Mouse (Mus musculus): ENCODE results near the gene Sox5. TPM values are rescaled to one million over a fixed set of nuclear protein-coding genes. Genes with fewer than 3 reads are reported as not detected.

The Sox5 gene
- polyA plus RNA-seq, 1 experiment from 2014 or later, result 14.1 TPM

DNA sequence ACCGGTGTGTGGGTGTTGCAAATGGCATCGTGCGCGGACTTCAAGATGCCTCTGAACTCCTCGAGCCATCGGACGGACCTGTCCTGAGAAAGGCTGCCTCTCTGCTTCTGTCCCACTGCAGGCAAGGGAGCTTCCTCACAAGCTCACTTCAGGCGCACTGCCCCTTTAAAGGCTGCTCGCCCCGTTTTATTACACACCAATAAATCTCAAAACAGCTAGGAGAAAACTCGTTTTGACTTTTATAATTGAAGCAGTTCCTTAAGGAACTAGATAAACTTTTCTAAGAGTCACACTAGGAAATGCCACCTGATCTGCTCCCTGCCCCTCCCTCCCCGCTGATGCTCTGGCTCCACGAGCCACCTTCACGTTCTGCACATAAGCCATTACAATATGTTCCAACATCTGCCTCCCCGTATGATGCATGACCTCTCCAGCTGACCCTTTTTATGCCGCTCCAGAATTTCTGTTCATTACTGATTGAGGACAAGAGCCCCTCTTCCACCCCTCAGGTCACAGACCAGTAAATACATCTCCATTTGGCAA, 863.3 kb downstream of the Sox5 start:
- WGBS, result 14% methylated on average over 16 of the region's 16 CpGs
- Histone ChIP-seq H3K27me3 (0 out of 2 replicates have a peak, but pooled peaks cover 9% of the 10 kb centered on the region), H3K4me3 (replicated peaks) (no peak overlapping the region), H3K9me3 (replicated peaks) (no peaks in the 10 kb centered on the region), H3K36me3 (no peaks in the 10 kb centered on the region), H3K4me2 (peak overlapping the region; percentile 27), H3K27ac (no peak overlapping the region), H3K4me1 (peaks cover 14% of the 10 kb centered on the region), H3K9ac (no peak overlapping the region)
- peak; percentile 54; the same call in 1 of the 2 replicates for ATAC-seq (replicated peaks; ENCODE audit: low FRiP score)

DNA sequence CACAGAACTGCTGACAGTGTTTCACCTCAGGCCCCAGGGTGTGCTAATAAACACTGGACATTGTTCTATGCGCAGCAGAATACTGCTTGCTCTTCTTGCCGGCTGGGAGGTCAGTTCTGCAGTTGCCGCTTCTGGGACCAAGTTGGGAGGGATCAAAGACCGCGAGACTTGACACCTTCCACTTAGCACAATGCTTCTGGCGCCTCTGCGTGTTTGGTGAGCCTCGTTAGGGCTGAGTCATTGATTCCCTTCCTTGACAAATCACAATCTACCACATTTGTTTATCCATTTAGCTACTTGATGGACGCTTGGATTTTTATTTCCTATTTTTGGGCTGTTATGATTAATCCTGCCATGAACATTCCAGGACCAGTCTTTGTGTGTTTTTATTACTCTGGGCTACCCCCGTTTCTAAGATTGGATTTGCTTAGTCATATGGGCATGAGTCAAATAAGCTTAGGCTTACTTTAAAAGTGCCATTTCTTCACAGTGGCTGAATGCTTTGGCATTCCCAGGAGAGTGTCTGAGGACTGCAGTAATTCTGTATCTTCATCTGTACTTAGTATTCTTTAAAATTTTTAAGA, 865.5 kb downstream of the Sox5 start:
- no peak overlapping the region for H3K4me2 ChIP-seq
- WGBS, result 41% methylated on average over 10 of the region's 10 CpGs
- no peak overlapping the region for H3K27ac ChIP-seq
- ATAC-seq (replicated peaks; ENCODE audit: low FRiP score), result 0 out of 2 replicates have a peak, but pooled peaks have one; percentile 30
- H3K9ac ChIP-seq, result no peak overlapping the region
- H3K9me3 ChIP-seq (replicated peaks), result no peaks in the 10 kb centered on the region
- peaks cover 11% of the 10 kb centered on the region for H3K4me1 ChIP-seq
- H3K36me3 ChIP-seq, result no peaks in the 10 kb centered on the region
- H3K4me3 ChIP-seq (replicated peaks), result no peak overlapping the region
- 0 out of 2 replicates have a peak, but pooled peaks cover 5% of the 10 kb centered on the region for H3K27me3 ChIP-seq

- Histone ChIP-seq H3K9me3 (replicated peaks) (no peaks in the 10 kb centered on the region), H3K4me2 (no peak overlapping the region), H3K36me3 (no peaks in the 10 kb centered on the region), H3K27ac (no peak overlapping the region), H3K4me3 (replicated peaks) (no peak overlapping the region), H3K27me3 (0 out of 2 replicates have a peak, but pooled peaks cover 1% of the 10 kb centered on the region), H3K4me1 (peaks cover 11% of the 10 kb centered on the region), H3K9ac (no peak overlapping the region)
- ATAC-seq (replicated peaks; ENCODE audit: low FRiP score), result no peak; the same call in 1 of the 2 replicates
- WGBS, result 63% methylated on average over 3 of the region's 3 CpGs
Observed at GRCm38 (mm10) chr6:143915686-143916085, 866.1 kb downstream of the Sox5 start.

- ATAC-seq (replicated peaks; ENCODE audit: low FRiP score), result no peak
- Histone ChIP-seq H3K27me3 (no peaks in the 10 kb centered on the region), H3K27ac (no peak overlapping the region), H3K4me2 (no peak overlapping the region), H3K9me3 (replicated peaks) (no peaks in the 10 kb centered on the region), H3K36me3 (no peaks in the 10 kb centered on the region), H3K9ac (no peak overlapping the region), H3K4me1 (no peaks in the 10 kb centered on the region), H3K4me3 (replicated peaks) (no peak overlapping the region)
- WGBS, result 94% methylated on average over 3 of the region's 3 CpGs
Observed at GRCm38 (mm10) chr6:143912316-143912715, 869.5 kb downstream of the Sox5 start.

- Histone ChIP-seq H3K9ac (no peak overlapping the region), H3K9me3 (replicated peaks) (no peaks in the 10 kb centered on the region), H3K4me1 (no peaks in the 10 kb centered on the region), H3K4me3 (replicated peaks) (no peak overlapping the region), H3K36me3 (no peaks in the 10 kb centered on the region), H3K27me3 (no peaks in the 10 kb centered on the region), H3K27ac (no peak overlapping the region), H3K4me2 (no peak overlapping the region)
- ATAC-seq (replicated peaks; ENCODE audit: low FRiP score), result no peak
Observed at GRCm38 (mm10) chr6:143904693-143905031, 877.1 kb downstream of the Sox5 start.

- Histone ChIP-seq H3K4me3 (replicated peaks) (no peak overlapping the region), H3K4me1 (no peaks in the 10 kb centered on the region), H3K9ac (no peak overlapping the region), H3K27me3 (no peaks in the 10 kb centered on the region), H3K9me3 (replicated peaks) (no peaks in the 10 kb centered on the region), H3K27ac (no peak overlapping the region), H3K4me2 (no peak overlapping the region), H3K36me3 (no peaks in the 10 kb centered on the region)
- WGBS, result 70% methylated on average over 10 of the region's 10 CpGs
- ATAC-seq (replicated peaks; ENCODE audit: low FRiP score), result no peak
Observed at GRCm38 (mm10) chr6:143903981-143904692, 877.6 kb downstream of the Sox5 start.

DNA sequence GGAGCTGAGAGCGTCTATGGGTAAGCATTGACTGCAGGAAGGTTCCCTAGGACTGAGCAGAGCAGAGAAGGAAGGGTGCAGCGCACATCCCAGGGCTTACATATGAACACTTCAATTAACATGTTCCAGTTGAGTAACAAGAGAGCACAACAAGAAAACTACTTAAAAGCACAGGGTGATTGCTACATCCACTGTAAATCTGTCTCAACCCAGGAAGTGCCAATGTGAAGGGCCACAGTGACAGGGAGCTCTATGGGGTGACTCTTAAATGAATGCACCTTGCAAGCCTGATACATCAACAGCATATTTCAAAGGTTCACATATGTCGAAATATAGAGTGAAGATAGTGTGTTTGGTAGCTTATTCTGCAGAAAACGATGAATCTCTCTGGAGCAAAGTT, 880.9 kb downstream of the Sox5 start:
- no peaks in the 10 kb centered on the region for H3K27me3 ChIP-seq
- H3K9me3 ChIP-seq (replicated peaks), result no peaks in the 10 kb centered on the region
- ATAC-seq (replicated peaks; ENCODE audit: low FRiP score), result no peak
- H3K4me2 ChIP-seq, result no peak overlapping the region
- no peaks in the 10 kb centered on the region for H3K4me1 ChIP-seq
- no peaks in the 10 kb centered on the region for H3K36me3 ChIP-seq
- H3K4me3 ChIP-seq (replicated peaks), result no peak overlapping the region
- H3K27ac ChIP-seq, result no peak overlapping the region
- no peak overlapping the region for H3K9ac ChIP-seq
- 86% methylated on average over 4 of the region's 4 CpGs for WGBS

DNA sequence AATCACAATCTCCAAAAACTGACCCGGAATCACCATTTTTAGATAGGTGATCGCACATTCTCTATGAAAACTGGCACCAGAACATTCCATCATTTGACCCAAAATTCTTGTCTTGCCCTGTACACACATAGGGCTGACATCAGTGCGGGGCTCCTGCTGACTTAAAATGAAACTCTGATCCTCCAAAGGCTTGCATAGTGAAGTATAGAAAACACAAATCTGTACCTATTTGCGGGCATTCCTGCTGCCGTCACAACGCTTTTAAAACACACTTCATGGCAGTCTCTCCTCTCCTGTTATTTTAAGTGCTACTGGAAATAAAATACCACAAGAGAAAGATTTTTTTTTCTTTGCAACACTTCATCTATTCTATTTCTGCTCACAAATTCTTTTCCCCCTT, 886.7 kb downstream of the Sox5 start:
- no peak overlapping the region for H3K4me3 ChIP-seq (replicated peaks)
- H3K9me3 ChIP-seq (replicated peaks), result no peaks in the 10 kb centered on the region
- H3K9ac ChIP-seq, result no peak overlapping the region
- H3K4me2 ChIP-seq, result no peak overlapping the region
- 89% methylated on average over 6 of the region's 6 CpGs for WGBS
- no peaks in the 10 kb centered on the region for H3K27me3 ChIP-seq
- no peaks in the 10 kb centered on the region for H3K4me1 ChIP-seq
- no peak for ATAC-seq (replicated peaks; ENCODE audit: low FRiP score)
- H3K36me3 ChIP-seq, result no peaks in the 10 kb centered on the region
- H3K27ac ChIP-seq, result no peak overlapping the region

DNA sequence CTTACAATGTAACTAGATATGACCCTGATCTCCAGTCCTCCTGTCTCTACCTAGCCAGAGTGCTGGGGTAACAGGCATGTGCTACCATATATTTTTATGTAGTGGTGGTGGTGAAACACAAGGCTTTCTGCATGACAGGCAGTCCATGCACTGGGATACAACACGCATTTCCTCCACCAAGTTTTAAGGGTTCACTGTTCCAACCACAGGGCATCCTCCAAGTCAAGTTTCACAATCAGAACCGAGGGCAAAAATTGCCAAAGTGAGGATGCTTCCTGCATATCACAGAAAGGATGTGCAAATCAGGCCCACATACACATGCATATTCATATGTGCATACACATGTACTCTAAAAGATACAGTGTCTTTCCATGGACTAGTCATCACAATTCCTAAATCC, 888.9 kb downstream of the Sox5 start:
- WGBS, result 88% methylated on average over 2 of the region's 2 CpGs

DNA sequence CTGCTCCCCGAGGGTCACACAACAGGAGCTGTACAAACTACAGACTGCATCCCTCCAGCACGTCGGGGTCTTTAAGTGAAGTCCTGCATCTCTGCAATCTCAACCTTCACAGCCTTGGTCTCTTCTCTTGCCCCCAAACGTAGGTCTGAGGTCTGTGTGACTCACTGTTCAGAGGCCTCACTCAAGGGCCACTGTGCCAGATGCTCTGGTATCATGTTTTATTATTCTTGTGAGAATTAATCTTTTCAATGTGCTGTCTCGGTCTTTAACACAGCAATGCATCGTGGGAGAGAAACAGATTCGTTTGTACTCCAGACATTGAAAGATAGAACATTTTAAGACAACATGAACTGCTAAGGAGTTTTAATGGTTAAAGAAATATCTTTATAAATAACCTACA, 893.2 kb downstream of the Sox5 start:
- WGBS, result 39% methylated on average over 7 of the region's 7 CpGs
- no peak overlapping the region for H3K4me3 ChIP-seq (replicated peaks)
- H3K4me1 ChIP-seq, result no peaks in the 10 kb centered on the region

More for the DNA sequence above, 888.9 kb downstream of the Sox5 start:
- no peaks in the 10 kb centered on the region for H3K4me1 ChIP-seq
- H3K9ac ChIP-seq, result no peak overlapping the region
- no peak overlapping the region for H3K4me3 ChIP-seq (replicated peaks)
- no peak overlapping the region for H3K4me2 ChIP-seq
- no peak for ATAC-seq (replicated peaks; ENCODE audit: low FRiP score)
- no peak overlapping the region for H3K27ac ChIP-seq
- H3K9me3 ChIP-seq (replicated peaks), result no peaks in the 10 kb centered on the region
- H3K36me3 ChIP-seq, result no peaks in the 10 kb centered on the region
- H3K27me3 ChIP-seq, result no peaks in the 10 kb centered on the region

GRCm38 (mm10) chr6:143878525-143878924, 903.3 kb downstream of the Sox5 start:
- no peak for ATAC-seq (replicated peaks; ENCODE audit: low FRiP score)
- no peaks in the 10 kb centered on the region for H3K9me3 ChIP-seq (replicated peaks)
- no peaks in the 10 kb centered on the region for H3K4me1 ChIP-seq
- H3K4me2 ChIP-seq, result no peak overlapping the region
- no peaks in the 10 kb centered on the region for H3K36me3 ChIP-seq
- H3K9ac ChIP-seq, result no peak overlapping the region
- H3K4me3 ChIP-seq (replicated peaks), result no peak overlapping the region
- no peaks in the 10 kb centered on the region for H3K27me3 ChIP-seq
- H3K27ac ChIP-seq, result no peak overlapping the region
- WGBS, result 68% methylated on average over 6 of the region's 6 CpGs

More for the DNA sequence above, 893.2 kb downstream of the Sox5 start:
- Histone ChIP-seq H3K9ac (no peak overlapping the region), H3K9me3 (replicated peaks) (no peaks in the 10 kb centered on the region), H3K36me3 (no peaks in the 10 kb centered on the region), H3K4me2 (no peak overlapping the region), H3K27me3 (no peaks in the 10 kb centered on the region), H3K27ac (no peak overlapping the region)
- ATAC-seq (replicated peaks; ENCODE audit: low FRiP score), result no peak

DNA sequence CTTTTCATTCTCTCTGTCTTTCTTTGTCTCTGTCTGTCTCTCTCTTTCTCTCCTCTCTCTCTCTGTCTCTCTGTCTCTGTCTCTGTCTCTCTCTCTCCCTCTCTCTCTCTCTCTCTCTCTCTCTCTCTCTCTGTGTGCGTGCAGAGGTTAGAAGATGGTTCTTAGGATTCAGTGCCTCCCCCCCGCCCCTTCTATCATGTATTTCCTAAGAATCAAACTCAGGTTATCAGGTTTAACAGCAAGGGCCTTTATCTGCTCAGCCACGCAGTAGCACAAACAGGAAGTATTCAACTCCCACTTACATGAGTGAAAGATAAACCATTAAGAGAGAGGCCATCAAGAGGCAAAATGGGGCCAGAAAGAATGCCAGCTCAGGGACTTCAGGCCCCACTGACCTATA, 913.0 kb downstream of the Sox5 start:
- ATAC-seq (replicated peaks; ENCODE audit: low FRiP score), result no peak
- Histone ChIP-seq H3K9ac (no peak overlapping the region), H3K4me1 (no peaks in the 10 kb centered on the region), H3K27me3 (no peaks in the 10 kb centered on the region), H3K9me3 (replicated peaks) (no peaks in the 10 kb centered on the region), H3K4me2 (no peak overlapping the region), H3K27ac (no peak overlapping the region), H3K4me3 (replicated peaks) (no peak overlapping the region), H3K36me3 (no peaks in the 10 kb centered on the region)
- WGBS, result 56% methylated on average over 3 of the region's 3 CpGs

All from kidney, embryonic 15.5 days (tissue).